Mouse (Mus musculus) ES-Bruce4 (cell line): ENCODE measurements around the gene Plekha5. TPM values are rescaled to one million over a fixed set of nuclear protein-coding genes. Genes with fewer than 3 reads are reported as not detected.
"Not testable (repeated sequence)": the region's sequence is repeated elsewhere in the genome, so short reads cannot be mapped to it uniquely, and the experiment has no call there.

Experiments used
- H3K27ac ChIP-seq: 2 replicates; pipeline ENCODE4 v1.5.1; 2012; ENCODE audit warnings: low read length, inconsistent platforms; ENCODE audit not compliant: insufficient read depth
- H3K27me3 ChIP-seq: 2 replicates; pipeline ENCODE4 v1.6.1; 2012; ENCODE audit warnings: mild to moderate bottlenecking, low read length, inconsistent platforms; ENCODE audit not compliant: control insufficient read depth, poor library complexity, insufficient read depth, severe bottlenecking
- H3K36me3 ChIP-seq: 2 replicates; pipeline ENCODE4 v1.6.1; 2012; ENCODE audit warnings: inconsistent platforms, mild to moderate bottlenecking, low read length, moderate library complexity; ENCODE audit not compliant: control insufficient read depth, poor library complexity, insufficient read depth, severe bottlenecking
- H3K4me1 ChIP-seq: one replicate; pipeline ENCODE4 v1.8.1; 2011; ENCODE audit warnings: low read length; ENCODE audit not compliant: control insufficient read depth, insufficient read depth
- H3K4me3 ChIP-seq: 2 replicates; pipeline ENCODE4 v1.5.1; 2011; ENCODE audit warnings: low read depth, mild to moderate bottlenecking, low read length
- H3K9ac ChIP-seq: 2 replicates; pipeline ENCODE4 v1.6.1; 2012; ENCODE audit warnings: low read depth, mild to moderate bottlenecking, inconsistent platforms; ENCODE audit not compliant: poor library complexity, severe bottlenecking
- H3K9me3 ChIP-seq: replicated peaks from 2 replicates; pipeline ENCODE4 v1.6.1; 2012; ENCODE audit warnings: mild to moderate bottlenecking, low read length, inconsistent platforms; ENCODE audit not compliant: control insufficient read depth, poor library complexity, insufficient read depth, severe bottlenecking
- CTCF ChIP-seq: IDR thresholded peaks from one replicate; pipeline ENCODE4 v1.8.1; 2011; ENCODE audit warnings: low read depth, low read length
- EP300 ChIP-seq: IDR thresholded peaks from 2 replicates; pipeline ENCODE4 v1.6.1; 2011; ENCODE audit warnings: low read depth, low read length; ENCODE audit not compliant: insufficient read depth
- POLR2A ChIP-seq: IDR thresholded peaks from one replicate; pipeline ENCODE4 v1.8.1; 2011; ENCODE audit warnings: low read length; ENCODE audit not compliant: insufficient read depth
- polyA plus RNA-seq: library from polyadenylated mRNA; stranded (reverse); fragments of >200 nt; gene quantifications from 2 replicates; pipeline ENCODE4 v1.2.4, GENCODE M21; 2011; ENCODE audit warnings: low read depth; ENCODE audit not compliant: missing spikeins, insufficient read depth, insufficient read length

Gene Plekha5
- polyA plus RNA-seq, 1 experiment, result 80.3 TPM

GRCm38 (mm10) chr6:140489570-140489969 is 65.7 kb downstream of the Plekha5 start:
- no peaks in the 10 kb centered on the region for H3K36me3 ChIP-seq
- no peaks in the 10 kb centered on the region for H3K4me1 ChIP-seq
- no peak for TF ChIP-seq EP300
- no peak for TF ChIP-seq POLR2A
- TF ChIP-seq CTCF, result no peak
- H3K27me3 ChIP-seq, result no peaks in the 10 kb centered on the region
- no peak overlapping the region for H3K4me3 ChIP-seq
- H3K9ac ChIP-seq, result no peak overlapping the region
- no peak overlapping the region for H3K27ac ChIP-seq
- no peaks in the 10 kb centered on the region for H3K9me3 ChIP-seq

GRCm38 (mm10) chr6:140490220-140490619 is 66.4 kb downstream of the Plekha5 start:
- H3K27ac ChIP-seq, result no peak overlapping the region

GRCm38 (mm10) chr6:140490921-140491537 is 67.2 kb downstream of the Plekha5 start:
- H3K27ac ChIP-seq, result no peak overlapping the region

More at GRCm38 (mm10) chr6:140490220-140490619, 66.4 kb downstream of the Plekha5 start:
- no peak overlapping the region for H3K4me3 ChIP-seq
- no peak for TF ChIP-seq POLR2A
- TF ChIP-seq CTCF, result no peak
- no peak for TF ChIP-seq EP300
- no peak overlapping the region for H3K9ac ChIP-seq
- H3K27me3 ChIP-seq, result no peaks in the 10 kb centered on the region
- no peaks in the 10 kb centered on the region for H3K36me3 ChIP-seq
- H3K4me1 ChIP-seq, result no peaks in the 10 kb centered on the region
- H3K9me3 ChIP-seq, result no peaks in the 10 kb centered on the region

GRCm38 (mm10) chr6:140492043-140492442 is 68.2 kb downstream of the Plekha5 start:
- no peak for TF ChIP-seq CTCF
- no peak for TF ChIP-seq POLR2A
- TF ChIP-seq EP300, result no peak
- H3K4me3 ChIP-seq, result no peak overlapping the region
- no peak overlapping the region for H3K27ac ChIP-seq
- no peaks in the 10 kb centered on the region for H3K4me1 ChIP-seq
- H3K9me3 ChIP-seq, result no peaks in the 10 kb centered on the region
- H3K27me3 ChIP-seq, result no peaks in the 10 kb centered on the region
- no peak overlapping the region for H3K9ac ChIP-seq
- no peaks in the 10 kb centered on the region for H3K36me3 ChIP-seq

More at GRCm38 (mm10) chr6:140490921-140491537, 67.2 kb downstream of the Plekha5 start:
- peak overlapping the region; percentile 51 for H3K4me3 ChIP-seq
- H3K27me3 ChIP-seq, result no peaks in the 10 kb centered on the region
- H3K36me3 ChIP-seq, result no peaks in the 10 kb centered on the region
- H3K9me3 ChIP-seq, result no peaks in the 10 kb centered on the region
- TF ChIP-seq CTCF (no peak), POLR2A (no peak), EP300 (no peak)
- no peak overlapping the region for H3K9ac ChIP-seq
- no peaks in the 10 kb centered on the region for H3K4me1 ChIP-seq

- H3K4me1 ChIP-seq, result peaks cover 3% of the 10 kb centered on the region
- no peaks in the 10 kb centered on the region for H3K36me3 ChIP-seq
- H3K27ac ChIP-seq, result no peak overlapping the region
- no peak overlapping the region for H3K9ac ChIP-seq
- no peaks in the 10 kb centered on the region for H3K27me3 ChIP-seq
- no peaks in the 10 kb centered on the region for H3K9me3 ChIP-seq
- H3K4me3 ChIP-seq, result no peak overlapping the region
- TF ChIP-seq POLR2A, result no peak
- TF ChIP-seq EP300, result no peak
- no peak for TF ChIP-seq CTCF
Observed at GRCm38 (mm10) chr6:140498074-140498473, 74.2 kb downstream of the Plekha5 start.

- H3K4me3 ChIP-seq, result no peak overlapping the region
- H3K27ac ChIP-seq, result no peak overlapping the region
- H3K9me3 ChIP-seq, result no peaks in the 10 kb centered on the region
- TF ChIP-seq POLR2A (no peak), CTCF (no peak), EP300 (no peak)
- peaks cover 3% of the 10 kb centered on the region for H3K4me1 ChIP-seq
- H3K27me3 ChIP-seq, result no peaks in the 10 kb centered on the region
- no peak overlapping the region for H3K9ac ChIP-seq
- no peaks in the 10 kb centered on the region for H3K36me3 ChIP-seq
Observed at GRCm38 (mm10) chr6:140498958-140499357, 75.1 kb downstream of the Plekha5 start.

GRCm38 (mm10) chr6:140500829-140501228 is 77.0 kb downstream of the Plekha5 start:
- H3K27me3 ChIP-seq, H3K9me3 ChIP-seq, H3K9ac ChIP-seq, H3K4me3 ChIP-seq, H3K4me1 ChIP-seq, H3K27ac ChIP-seq, H3K36me3 ChIP-seq: not testable (repeated sequence)
